Mouse (Mus musculus) embryo, embryonic 11.5 days (tissue): ENCODE measurements around the gene H2-DMb1.
"Not testable (repeated sequence)": the region's sequence is repeated elsewhere in the genome, so short reads cannot be mapped to it uniquely, and the experiment has no call there.

Experiments used
- DNase-seq: peaks from one replicate; pipeline ENCODE4 v3.0.0-alpha.2; 2012; ENCODE audit warnings: low read depth, low spot score

Gene H2-DMb1

GRCm38 (mm10) chr17:34143033-34143432 lies 9.8 kb upstream of the H2-DMb1 start, which contains the start of gene H2-DMb2:
Gene H2-DMb2, plus strand, starts transcription at chr17:34143307.
- DNase-seq = no peak

GRCm38 (mm10) chr17:34143461-34143860 lies 9.4 kb upstream of the H2-DMb1 start:
- no peak for DNase-seq

- not testable (repeated sequence) for DNase-seq
Measured at GRCm38 (mm10) chr17:34144221-34144620, 8.7 kb upstream of the H2-DMb1 start.

GRCm38 (mm10) chr17:34144960-34145371 lies 7.9 kb upstream of the H2-DMb1 start:
- no peak for DNase-seq

GRCm38 (mm10) chr17:34155534-34155933 lies 2.7 kb downstream of the H2-DMb1 start:
- DNase-seq = no peak

GRCm38 (mm10) chr17:34164202-34164895 lies 11.5 kb downstream of the H2-DMb1 start:
- DNase-seq = no peak

GRCm38 (mm10) chr17:34165033-34165730 lies 12.3 kb downstream of the H2-DMb1 start:
- no peak for DNase-seq

GRCm38 (mm10) chr17:34169279-34169678 lies 16.4 kb downstream of the H2-DMb1 start:
- peak; percentile 32 for DNase-seq

- DNase-seq = no peak
Measured at GRCm38 (mm10) chr17:34170487-34170876, 17.6 kb downstream of the H2-DMb1 start.

GRCm38 (mm10) chr17:34170877-34171498 lies 18.1 kb downstream of the H2-DMb1 start:
- peak; percentile 46 for DNase-seq

- DNase-seq = no peak
Measured at GRCm38 (mm10) chr17:34172528-34172927, 19.7 kb downstream of the H2-DMb1 start.

GRCm38 (mm10) chr17:34174075-34174474 lies 21.2 kb downstream of the H2-DMb1 start:
- DNase-seq = no peak

GRCm38 (mm10) chr17:34177179-34177578 lies 24.3 kb downstream of the H2-DMb1 start:
- DNase-seq = no peak

GRCm38 (mm10) chr17:34179019-34179418 lies 26.1 kb downstream of the H2-DMb1 start:
- no peak for DNase-seq

- no peak for DNase-seq
Measured at GRCm38 (mm10) chr17:34179913-34180859, 27.3 kb downstream of the H2-DMb1 start.

GRCm38 (mm10) chr17:34183564-34184219 lies 30.8 kb downstream of the H2-DMb1 start:
- DNase-seq = no peak

GRCm38 (mm10) chr17:34185526-34185925 lies 32.7 kb downstream of the H2-DMb1 start:
- no peak for DNase-seq

- no peak for DNase-seq
Measured at GRCm38 (mm10) chr17:34186885-34187260, 34.0 kb downstream of the H2-DMb1 start.

GRCm38 (mm10) chr17:34187261-34187916 lies 34.5 kb downstream of the H2-DMb1 start, which contains the start of the genes Tap1 and Psmb9:
Gene Tap1, plus strand, starts transcription at chr17:34187553.
Gene Psmb9, minus strand, starts transcription at chr17:34187764.
- DNase-seq = peak; percentile 94

- no peak for DNase-seq
Measured at GRCm38 (mm10) chr17:34188010-34188409, 35.1 kb downstream of the H2-DMb1 start.
